Mouse (Mus musculus) skeletal muscle tissue, postnatal 0 days (tissue): ENCODE measurements around the gene Zscan18. TPM values are rescaled to one million over a fixed set of nuclear protein-coding genes. Genes with fewer than 3 reads are reported as not detected.

ENCODE experiments used
- polyA plus RNA-seq: library from polyadenylated mRNA; unstranded; fragments of >200 nt; fragmentation: Nextera tagmentation; extraction: Ambion mirVana; gene quantifications from 2 replicates; pipeline ENCODE4 v1.2.1, GENCODE M21; 2015

Zscan18 gene
- polyA plus RNA-seq = 5.5 and 6.5 TPM in 2 replicates

GRCm38 (mm10) chr7:12802866-12803726, at the start of gene Zscan18:
TSS of gene Zscan18 (minus strand) at chr7:12803635.

GRCm38 (mm10) chr7:12834162-12835120, 31.0 kb upstream of the Zscan18 start, which contains the start of gene Zfp110:
TSS of gene Zfp110 (plus strand) at chr7:12834761.

GRCm38 (mm10) chr7:12818521-12819295, 15.3 kb upstream of the Zscan18 start, which contains the start of gene Zfp329:
TSS of gene Zfp329 (minus strand) at chr7:12818858.

GRCm38 (mm10) chr7:12734904-12735303, 68.5 kb downstream of the Zscan18 start, which contains the start of gene Vmn2r56:
TSS of gene Vmn2r56 (minus strand) at chr7:12735004.

Other genes starting within 250 kb of the Zscan18 start
- gene Vmn2r53, start 194.8 kb downstream of the Zscan18 start, polyA plus RNA-seq = not detected in 2 replicates
- gene Vmn2r54, start 163.3 kb downstream of the Zscan18 start, polyA plus RNA-seq = not detected in 2 replicates
- gene Vmn2r55, start 118.6 kb downstream of the Zscan18 start, polyA plus RNA-seq = not detected in 2 replicates
- not detected in 2 replicates for gene Vmn2r56, start 68.6 kb downstream of the Zscan18 start, polyA plus RNA-seq
- gene Zfp329, start 15.2 kb upstream of the Zscan18 start, polyA plus RNA-seq = 6.8 and 7.2 TPM in 2 replicates
- 15.4 and 16.0 TPM in 2 replicates for gene Zfp110, start 31.1 kb upstream of the Zscan18 start, polyA plus RNA-seq
- gene Zfp128, start 77.5 kb upstream of the Zscan18 start, polyA plus RNA-seq = 1.4 and 1.6 TPM in 2 replicates
- gene Zscan22, start 94.2 kb upstream of the Zscan18 start, polyA plus RNA-seq = 3.4 and 3.5 TPM in 2 replicates
- gene Rps5, start 118.7 kb upstream of the Zscan18 start, polyA plus RNA-seq = 512 and 672 TPM in 2 replicates
- 0.15 and 1.4 TPM in 2 replicates for gene Rnf225, start 123.8 kb upstream of the Zscan18 start, polyA plus RNA-seq
- 3.5 and 3.7 TPM in 2 replicates for gene Zfp324, start 162.2 kb upstream of the Zscan18 start, polyA plus RNA-seq
- 2.3 and 2.8 TPM in 2 replicates for gene Zfp446, start 174.2 kb upstream of the Zscan18 start, polyA plus RNA-seq
- gene Slc27a5, start 194.6 kb upstream of the Zscan18 start, polyA plus RNA-seq = 0.28 TPM in 1 of 2 replicates, not detected in the other
- 76.9 and 85.0 TPM in 2 replicates for gene Trim28, start 195.5 kb upstream of the Zscan18 start, polyA plus RNA-seq
- gene Zbtb45, start 206.4 kb upstream of the Zscan18 start, polyA plus RNA-seq = 8.3 and 8.9 TPM in 2 replicates
- gene Chmp2a, start 231.2 kb upstream of the Zscan18 start, polyA plus RNA-seq = 150 and 176 TPM in 2 replicates
- gene Ube2m, start 234.6 kb upstream of the Zscan18 start, polyA plus RNA-seq = 117 and 128 TPM in 2 replicates